Mouse (Mus musculus): Measurements from ENCODE around the gene Rbpjl. TPM values are rescaled to one million over a fixed set of nuclear protein-coding genes. Genes with fewer than 3 reads are reported as not detected.

The Rbpjl gene
- polyA plus RNA-seq, 1 experiment, result 0.24 TPM

- Histone ChIP-seq H3K4me1 (replicated peaks; ENCODE audit: control insufficient read depth, insufficient read depth, low read length) (no peaks in the 10 kb centered on the region), H3K4me3 (ENCODE audit: control insufficient read depth, insufficient read depth, low read length) (no peak overlapping the region), H3K27ac (ENCODE audit: control insufficient read depth, insufficient read depth, low read length) (no peak overlapping the region), H3K27me3 (ENCODE audit: control insufficient read depth, insufficient read depth, low read length) (no peaks in the 10 kb centered on the region), H3K36me3 (ENCODE audit: control insufficient read depth, insufficient read depth, low read length) (no peaks in the 10 kb centered on the region)
- DNase-seq, result no peak
- TF ChIP-seq POLR2A (IDR thresholded peaks at IDR 0.05; ENCODE audit: control insufficient read depth, extremely low read depth, insufficient read depth, low read length, poor library complexity), result no peak
- TF ChIP-seq CTCF (IDR thresholded peaks at IDR 0.05; ENCODE audit: borderline replicate concordance, control insufficient read depth, extremely low read depth, insufficient read depth, low read length, poor library complexity), result no peak
- 91% methylated on average over 15 of the region's 15 CpGs for WGBS
These were observed 25.2 kb upstream of the Rbpjl start for GRCm38 (mm10) chr2:164377478-164378426.

- Histone ChIP-seq H3K4me3 (ENCODE audit: control insufficient read depth, insufficient read depth, low read length) (no peak overlapping the region), H3K36me3 (ENCODE audit: control insufficient read depth, insufficient read depth, low read length) (no peaks in the 10 kb centered on the region), H3K27ac (ENCODE audit: control insufficient read depth, insufficient read depth, low read length) (no peak overlapping the region), H3K27me3 (ENCODE audit: control insufficient read depth, insufficient read depth, low read length) (no peaks in the 10 kb centered on the region; the same call in 1 of the 2 replicates), H3K4me1 (replicated peaks; ENCODE audit: control insufficient read depth, insufficient read depth, low read length) (no peaks in the 10 kb centered on the region)
- TF ChIP-seq CTCF (IDR thresholded peaks at IDR 0.05; ENCODE audit: borderline replicate concordance, control insufficient read depth, extremely low read depth, insufficient read depth, low read length, poor library complexity) (no peak), POLR2A (IDR thresholded peaks at IDR 0.05; ENCODE audit: control insufficient read depth, extremely low read depth, insufficient read depth, low read length, poor library complexity) (no peak)
- 90% methylated on average over 8 of the region's 8 CpGs for WGBS
- DNase-seq, result no peak
These were observed 21.2 kb upstream of the Rbpjl start for GRCm38 (mm10) chr2:164381726-164382125.

GRCm38 (mm10) chr2:164382971-164383370 is 20.0 kb upstream of the Rbpjl start:
- no peaks in the 10 kb centered on the region for H3K4me1 ChIP-seq (replicated peaks; ENCODE audit: control insufficient read depth, insufficient read depth, low read length)
- WGBS, result 62% methylated on average over 3 of the region's 3 CpGs
- TF ChIP-seq CTCF (IDR thresholded peaks at IDR 0.05; ENCODE audit: borderline replicate concordance, control insufficient read depth, extremely low read depth, insufficient read depth, low read length, poor library complexity) (no peak), POLR2A (IDR thresholded peaks at IDR 0.05; ENCODE audit: control insufficient read depth, extremely low read depth, insufficient read depth, low read length, poor library complexity) (no peak)
- no peaks in the 10 kb centered on the region for H3K36me3 ChIP-seq (ENCODE audit: control insufficient read depth, insufficient read depth, low read length)
- DNase-seq, result no peak
- H3K27me3 ChIP-seq (ENCODE audit: control insufficient read depth, insufficient read depth, low read length), result no peaks in the 10 kb centered on the region; the same call in 1 of the 2 replicates
- H3K27ac ChIP-seq (ENCODE audit: control insufficient read depth, insufficient read depth, low read length), result no peak overlapping the region
- no peak overlapping the region for H3K4me3 ChIP-seq (ENCODE audit: control insufficient read depth, insufficient read depth, low read length)

GRCm38 (mm10) chr2:164383656-164384399 is 19.1 kb upstream of the Rbpjl start:
- WGBS, result 67% methylated on average over 11 of the region's 11 CpGs
- no peak for DNase-seq
- Histone ChIP-seq H3K4me1 (replicated peaks; ENCODE audit: control insufficient read depth, insufficient read depth, low read length) (no peaks in the 10 kb centered on the region), H3K4me3 (ENCODE audit: control insufficient read depth, insufficient read depth, low read length) (no peak overlapping the region), H3K27ac (ENCODE audit: control insufficient read depth, insufficient read depth, low read length) (no peak overlapping the region), H3K36me3 (ENCODE audit: control insufficient read depth, insufficient read depth, low read length) (no peaks in the 10 kb centered on the region), H3K27me3 (ENCODE audit: control insufficient read depth, insufficient read depth, low read length) (no peaks in the 10 kb centered on the region; the same call in 1 of the 2 replicates)
- TF ChIP-seq POLR2A (IDR thresholded peaks at IDR 0.05; ENCODE audit: control insufficient read depth, extremely low read depth, insufficient read depth, low read length, poor library complexity) (no peak), CTCF (IDR thresholded peaks at IDR 0.05; ENCODE audit: borderline replicate concordance, control insufficient read depth, extremely low read depth, insufficient read depth, low read length, poor library complexity) (no peak)

- no peak for DNase-seq
- Histone ChIP-seq H3K36me3 (ENCODE audit: control insufficient read depth, insufficient read depth, low read length) (no peaks in the 10 kb centered on the region), H3K4me3 (ENCODE audit: control insufficient read depth, insufficient read depth, low read length) (no peak overlapping the region), H3K27ac (ENCODE audit: control insufficient read depth, insufficient read depth, low read length) (no peak overlapping the region), H3K27me3 (ENCODE audit: control insufficient read depth, insufficient read depth, low read length) (no peaks in the 10 kb centered on the region; the same call in 1 of the 2 replicates), H3K4me1 (replicated peaks; ENCODE audit: control insufficient read depth, insufficient read depth, low read length) (peaks cover 7% of the 10 kb centered on the region)
- TF ChIP-seq POLR2A (IDR thresholded peaks at IDR 0.05; ENCODE audit: control insufficient read depth, extremely low read depth, insufficient read depth, low read length, poor library complexity) (no peak), CTCF (IDR thresholded peaks at IDR 0.05; ENCODE audit: borderline replicate concordance, control insufficient read depth, extremely low read depth, insufficient read depth, low read length, poor library complexity) (no peak)
- 27% methylated on average over 18 of the region's 18 CpGs for WGBS
These were observed 16.8 kb upstream of the Rbpjl start for GRCm38 (mm10) chr2:164385927-164386763.
